Mouse (Mus musculus) adrenal gland, postnatal 36 days (tissue): ENCODE results near the gene Cdk13. TPM values are rescaled to one million over a fixed set of nuclear protein-coding genes. Genes with fewer than 3 reads are reported as not detected.

Experiments used
- DNase-seq, 2 experiments: peaks; one replicate each; pipeline ENCODE4 v3.0.0; 2021; ENCODE audit warnings: mixed read lengths in 1 of 2
- total RNA-seq, 2 experiments: library from RNA; stranded (reverse); gene quantifications; 2 replicates each; pipeline ENCODE4 v1.2.3; 2021

The Cdk13 gene
- total RNA-seq, 2 experiments from 2014 or later, result 48.3 to 55.1 TPM

DNA sequence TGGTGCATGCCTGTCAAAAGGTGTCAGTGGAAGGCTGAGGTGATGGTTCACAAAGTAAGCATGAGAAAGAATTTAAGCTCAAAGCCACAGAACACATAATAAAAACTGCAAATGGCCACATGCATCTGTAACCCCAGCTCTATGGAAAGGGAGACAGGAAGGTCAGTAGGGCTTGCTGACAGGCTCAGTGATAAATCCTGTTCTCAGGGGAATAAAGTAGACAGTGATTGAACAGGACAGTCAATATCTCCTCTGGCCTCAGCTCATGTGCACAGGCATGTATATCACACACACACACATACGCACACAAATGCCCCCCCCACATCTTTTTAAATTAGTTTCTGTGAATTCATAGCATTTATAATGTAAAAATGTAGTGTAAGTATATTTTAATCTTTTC lies 42.5 kb downstream of the Cdk13 start:
- no peak for DNase-seq

DNA sequence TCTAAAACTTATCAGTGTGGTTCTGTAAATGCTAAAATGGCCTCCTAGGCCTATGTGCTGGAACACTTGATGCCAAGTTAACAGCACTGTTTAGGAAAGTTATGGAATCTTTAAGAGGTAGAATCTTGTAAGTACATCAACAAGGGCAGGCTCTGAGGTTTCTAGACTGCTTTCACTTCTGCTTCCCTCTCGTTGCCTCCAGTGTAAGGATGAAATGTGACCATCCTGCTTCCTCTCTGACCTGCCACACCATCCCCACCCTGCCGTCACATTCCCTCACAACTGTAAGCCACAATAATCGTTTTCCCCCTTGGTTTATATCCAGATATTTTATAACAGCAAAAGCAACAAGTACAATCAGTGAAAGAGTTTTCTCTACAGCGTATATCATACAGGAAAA lies 49.9 kb downstream of the Cdk13 start:
- DNase-seq, result no peak

GRCm38 (mm10) chr13:17728798-17729197 lies 76.1 kb downstream of the Cdk13 start:
- no peak for DNase-seq

DNA sequence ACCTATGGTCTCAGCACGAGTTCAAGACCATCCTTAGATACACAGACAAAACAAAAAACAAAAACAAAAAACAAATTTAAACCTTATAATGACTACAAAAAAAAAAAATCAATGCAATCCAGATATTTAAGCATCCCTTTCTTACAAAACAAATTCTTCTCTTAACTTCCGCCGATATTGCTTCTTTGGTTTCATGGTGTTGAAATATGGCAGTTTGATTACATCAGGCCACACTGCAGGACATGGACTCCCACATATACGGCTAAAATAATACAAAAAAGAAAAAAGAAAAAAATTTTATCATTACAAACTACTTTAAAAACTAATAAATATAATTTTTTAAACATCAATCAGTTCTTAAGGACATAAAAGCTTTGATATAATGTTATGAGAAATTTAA lies 77.0 kb downstream of the Cdk13 start:
- DNase-seq, result no peak

DNA sequence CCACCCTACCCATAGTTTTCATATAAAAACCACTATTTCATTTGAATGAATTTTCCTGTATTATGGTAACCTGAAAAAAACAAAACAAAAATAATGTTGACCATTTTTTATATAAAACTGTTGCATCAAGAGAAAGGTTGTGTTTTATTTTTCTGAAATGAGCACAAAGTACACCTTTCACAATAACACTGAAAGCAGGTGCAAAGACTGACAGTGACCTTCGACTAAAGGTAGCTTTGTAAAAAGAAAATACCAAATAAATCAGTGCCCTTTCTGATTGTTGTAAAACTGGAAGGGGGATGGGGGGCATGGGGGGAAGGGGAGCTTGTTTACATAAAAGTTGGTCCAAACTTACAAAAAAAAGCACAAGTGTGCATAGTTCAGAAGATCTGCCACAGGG lies 87.5 kb downstream of the Cdk13 start:
- no peak for DNase-seq

GRCm38 (mm10) chr13:17708784-17709311 lies 96.0 kb downstream of the Cdk13 start:
- DNase-seq, result no peak

- DNase-seq, result no peak
These were observed 99.6 kb downstream of the Cdk13 start for GRCm38 (mm10) chr13:17705188-17705826.

DNA sequence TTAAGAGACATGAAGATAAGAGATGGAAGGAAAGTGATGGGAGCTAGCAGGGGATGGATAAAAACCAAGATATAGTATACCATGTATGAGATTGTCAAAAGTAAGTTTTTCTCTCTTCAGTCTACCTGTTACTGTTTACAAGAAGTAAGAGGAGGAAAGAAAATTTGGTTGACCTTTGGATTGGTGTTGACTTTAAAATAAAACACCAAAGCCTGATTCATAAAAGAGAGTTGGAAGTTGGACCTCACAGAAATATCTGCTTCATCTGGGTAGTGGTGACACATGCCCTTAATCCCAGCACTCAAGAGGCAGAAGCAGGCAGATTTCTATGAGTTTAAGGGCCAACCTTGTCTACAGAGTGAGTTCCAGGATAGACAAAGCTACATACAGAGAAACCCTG lies 102.6 kb downstream of the Cdk13 start:
- DNase-seq, result no peak

GRCm38 (mm10) chr13:17701322-17701721 lies 103.6 kb downstream of the Cdk13 start:
- no peak for DNase-seq

DNA sequence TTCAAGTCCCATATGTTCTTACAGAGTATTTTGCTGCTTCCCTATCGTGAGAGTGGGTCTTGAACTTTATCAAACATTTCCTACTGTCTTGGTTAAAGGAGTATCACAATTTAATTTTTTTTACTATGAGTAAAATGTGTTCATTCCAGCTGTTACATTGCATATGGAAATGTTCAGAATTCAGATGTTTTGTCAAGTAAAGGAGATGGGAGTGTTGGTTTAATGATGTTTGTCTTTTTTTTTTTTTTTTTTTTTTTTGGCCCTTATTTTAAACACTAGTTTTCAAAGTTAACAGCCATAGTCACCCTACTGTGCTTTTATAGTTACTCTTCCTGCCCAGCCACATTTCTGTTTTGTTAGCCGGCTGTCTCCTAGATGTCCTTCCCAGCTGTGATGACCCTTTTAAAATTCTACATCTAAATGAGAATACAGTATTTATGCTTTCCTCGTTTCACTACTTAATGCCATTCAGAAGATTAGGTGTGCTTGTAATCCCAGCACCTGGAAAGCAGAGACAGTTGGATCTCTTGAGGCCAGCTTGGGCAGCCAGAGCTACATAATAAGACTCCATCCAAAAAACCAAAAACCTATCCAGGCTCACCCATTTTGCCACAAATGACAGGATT lies 104.7 kb downstream of the Cdk13 start:
- no peak for DNase-seq

GRCm38 (mm10) chr13:17695898-17696580 lies 108.9 kb downstream of the Cdk13 start:
- no peak for DNase-seq

DNA sequence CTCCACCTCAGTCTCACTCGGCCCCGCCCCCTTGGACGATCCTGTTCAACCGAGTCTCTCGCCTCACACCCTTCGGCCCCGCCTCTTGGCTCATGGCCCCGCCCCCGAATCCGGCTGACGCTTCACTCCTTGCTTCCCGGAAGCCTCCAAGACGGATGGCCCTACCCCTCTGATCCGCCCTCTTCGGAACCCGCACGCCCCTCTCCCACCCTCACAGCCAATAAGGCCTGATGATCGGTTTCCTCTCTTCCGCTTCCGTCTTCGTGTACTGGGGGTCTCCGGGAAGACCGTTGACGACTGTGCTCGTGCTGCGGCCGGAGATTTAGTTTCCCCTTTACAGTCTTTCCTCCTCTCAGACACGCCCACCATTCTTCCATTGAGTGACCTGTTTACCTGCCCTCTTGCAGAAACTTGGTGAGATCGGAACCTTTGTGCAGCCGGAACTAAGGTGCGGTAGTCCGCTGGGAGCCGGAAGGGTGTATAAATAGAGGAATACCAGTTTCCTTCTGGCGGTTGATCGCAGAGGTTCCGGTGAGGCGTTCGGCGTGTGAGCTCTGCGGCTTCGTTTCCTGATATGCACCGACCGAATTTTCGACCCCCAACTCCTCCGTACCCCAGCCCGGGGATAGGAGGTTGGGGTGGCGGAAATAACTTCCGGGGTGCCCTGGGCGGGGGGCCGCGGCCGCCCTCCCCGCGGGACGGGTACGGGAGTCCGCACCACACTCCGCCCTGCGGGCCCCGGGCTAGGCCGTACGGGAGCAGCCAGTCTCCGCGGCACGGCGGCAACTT lies 109.8 kb downstream of the Cdk13 start, which contains the start of the genes Mplkip and Sugct:
Gene Mplkip (plus strand): TSS at position 282 of the 789 bp plus-strand sequence.
Gene Sugct (minus strand): TSS at position 643 of the 789 bp plus-strand sequence.
- DNase-seq, result peak; percentile 100

- DNase-seq, result no peak
These were observed 110.5 kb downstream of the Cdk13 start for GRCm38 (mm10) chr13:17694414-17694813.

DNA sequence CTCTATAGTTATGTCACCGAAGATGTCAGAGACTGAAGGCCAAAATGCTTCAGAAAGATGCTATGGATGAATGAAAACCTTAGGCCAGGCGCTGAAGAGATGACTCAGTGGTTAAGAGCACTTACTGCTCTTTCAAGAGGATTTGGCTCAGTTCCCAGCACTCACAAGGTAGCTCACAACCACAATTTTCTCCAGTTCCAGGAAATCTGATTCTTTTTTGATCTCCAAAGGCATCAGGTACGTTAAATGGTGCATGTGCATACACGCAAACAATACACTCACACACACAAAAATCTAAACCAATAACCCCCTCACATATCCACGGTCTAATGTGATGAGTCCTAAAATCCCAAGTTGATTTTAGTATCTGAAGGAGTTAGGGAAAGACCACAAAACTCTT lies 111.1 kb downstream of the Cdk13 start:
- peak; percentile 0 to 9 for DNase-seq

GRCm38 (mm10) chr13:17691436-17691835 lies 113.5 kb downstream of the Cdk13 start:
- DNase-seq, result no peak

DNA sequence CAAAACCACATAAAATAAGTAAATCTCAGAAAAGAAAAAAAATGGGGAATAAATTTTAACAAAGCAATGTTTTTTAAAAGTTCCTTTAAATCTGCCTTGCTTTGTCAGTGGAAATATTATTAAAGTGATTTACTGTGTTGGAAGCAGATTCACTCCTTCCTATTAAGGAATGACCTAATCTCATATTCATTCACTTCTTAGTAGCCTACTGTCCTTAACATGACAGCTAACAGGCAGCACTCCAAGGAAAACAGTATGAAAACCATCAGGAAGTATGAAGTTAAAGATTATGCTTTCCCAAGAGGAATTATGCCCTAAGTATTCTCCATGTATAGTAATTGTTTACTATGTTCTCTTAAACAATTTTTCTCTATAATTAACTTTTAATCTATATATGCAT lies 114.2 kb downstream of the Cdk13 start:
- DNase-seq, result peak; percentile 0 to 35

- DNase-seq, result no peak
These were observed 115.4 kb downstream of the Cdk13 start for GRCm38 (mm10) chr13:17689461-17689860.

GRCm38 (mm10) chr13:17671122-17671521 lies 133.8 kb downstream of the Cdk13 start:
- no peak for DNase-seq

- no peak for DNase-seq
These were observed 137.5 kb downstream of the Cdk13 start for GRCm38 (mm10) chr13:17667380-17667779.
